In the genomic region with DNA sequence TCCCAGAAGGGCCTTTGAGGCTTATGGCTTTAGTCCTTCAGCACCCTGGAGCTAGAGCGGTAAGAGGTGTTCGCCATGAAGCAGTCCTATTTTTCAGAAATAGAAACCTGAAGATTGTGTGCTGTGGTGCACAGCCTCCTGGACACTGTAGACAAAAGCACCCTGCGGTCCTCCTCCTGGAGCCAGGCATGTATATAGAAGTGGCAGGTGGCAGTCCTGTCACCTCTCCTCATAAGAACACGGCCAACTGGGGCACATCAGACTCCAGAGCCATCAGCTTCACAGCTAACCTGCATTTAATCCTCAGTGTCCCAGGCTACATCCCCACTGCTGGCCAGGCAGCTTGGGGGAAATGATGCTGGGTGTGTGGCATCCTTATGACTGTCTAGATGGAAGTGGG, we compare ENCODE assay signal across 17 mouse cellular contexts.
A peak's percentile ranks its signal among the peaks of the same experiment; 100 is the strongest.
DNase-seq lines count a peak whose midpoint lies in the region; ATAC-seq lines count a peak whose summit lies in the region.
"Had no signal": no experiment of that assay in that cellular context is flagged by ENCODE, and none has a peak within 500 bp of the region (broad histone marks: within the 10 kb centered on the region; RNA-seq: fewer than 3 reads in every experiment).

No protein-coding gene starts in this region.

- intact Hi-C loops in heart, postnatal 10 days (cut with DNase I) = no loop called here

- DNase-seq in cerebellum, postnatal 4 days (ENCODE audit: low spot score in 2 of 2) = no peak
- DNase-seq in cerebellum, adult 11-12 months = peak; percentile 84
- DNase-seq in cerebellum, adult 9-10 months = peak; percentile 84
- DNase-seq in c-Kit-positive CD71-positive TER-119-positive erythroid progenitor cells, embryonic 14.5 days (ENCODE audit: low spot score) = no peak
- no peak for DNase-seq in lung, postnatal 14 days
- no peak for DNase-seq in heart, postnatal 10 days
- DNase-seq: adrenal gland, adult 8-10 months; adrenal gland, postnatal 36 days; B cell, adult 2 months; gastrocnemius, postnatal 14 days; heart, postnatal 36 days; kidney, adult 11 months; kidney, adult 9 months had no signal

- ATAC-seq in cerebellum, adult (ENCODE audit: insufficient number of reproducible peaks, low FRiP score, low TSS enrichment) = peak; percentile 93
- ATAC-seq: CD4-positive, CD25-positive, alpha-beta regulatory T cell, adult 4 months; forebrain, embryonic 16.5 days; hindbrain, postnatal 0 days had no signal

Comparison
In these comparisons a context has a peak if more than half of its experiments do, and no peak if none do; other contexts are left out.
1. DNase-seq: peak in cerebellum, adult 11-12 months (single experiment) and cerebellum, adult 9-10 months (single experiment); none in cerebellum, postnatal 4 days (0 of 2), c-Kit-positive CD71-positive TER-119-positive erythroid progenitor cells, embryonic 14.5 days (single experiment), lung, postnatal 14 days (single experiment) and heart, postnatal 10 days (0 of 2).